Mouse (Mus musculus) ovary, adult 18-20 months (tissue): ENCODE measurements around the gene Pip4k2b.
"Not testable (repeated sequence)": the region's sequence is repeated elsewhere in the genome, so short reads cannot be mapped to it uniquely, and the experiment has no call there.

Experiments
- DNase-seq: peaks from one replicate; pipeline ENCODE4 v3.0.0; 2022; ENCODE audit warnings: low spot score, mixed read lengths

Pip4k2b gene

DNA sequence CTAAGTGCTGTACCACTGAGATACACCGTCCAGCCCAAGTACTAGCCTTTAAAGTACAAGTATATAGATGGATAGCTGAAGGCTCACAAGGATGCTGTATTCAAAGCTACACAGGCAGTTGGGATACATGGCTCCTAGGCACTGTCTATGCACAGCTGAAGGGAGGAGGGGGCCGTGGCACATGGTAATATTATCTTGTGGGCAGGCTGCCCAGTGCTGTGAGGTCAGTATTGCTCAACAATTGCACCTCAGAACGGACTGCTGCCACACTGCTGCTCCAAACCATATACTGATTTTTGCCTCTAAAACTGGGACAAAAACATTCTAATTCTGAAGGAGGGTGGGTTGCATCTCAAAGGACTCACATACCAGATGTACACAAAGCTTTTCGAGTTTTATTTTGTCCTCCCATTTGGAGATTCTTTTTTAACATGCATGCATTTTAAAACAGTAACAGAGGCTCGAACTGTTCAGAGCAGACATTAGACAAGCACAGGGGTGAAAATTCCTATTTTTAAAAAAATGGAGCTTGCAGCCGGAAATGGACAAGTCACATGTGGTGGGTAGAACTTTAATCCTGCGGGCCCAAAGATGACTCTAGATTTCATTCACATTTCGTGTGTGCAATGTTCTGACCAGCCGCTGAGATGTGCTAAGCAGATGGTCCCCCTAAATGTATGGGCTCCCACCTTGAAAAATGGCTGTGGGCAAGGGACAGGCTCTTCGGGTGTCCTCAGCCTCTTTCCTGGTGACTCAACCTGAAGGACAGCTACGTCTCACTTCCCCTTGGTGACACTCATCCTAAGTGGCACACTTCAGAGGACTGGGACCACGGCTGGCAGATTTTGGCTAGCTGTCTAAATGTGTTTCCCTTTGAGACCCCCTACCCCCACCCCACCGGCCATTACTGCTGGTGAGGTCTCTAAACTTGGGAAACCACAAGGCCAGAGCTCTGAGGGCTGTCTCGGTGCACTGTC is 29.4 kb downstream of the Pip4k2b start:
- DNase-seq, result no peak

DNA sequence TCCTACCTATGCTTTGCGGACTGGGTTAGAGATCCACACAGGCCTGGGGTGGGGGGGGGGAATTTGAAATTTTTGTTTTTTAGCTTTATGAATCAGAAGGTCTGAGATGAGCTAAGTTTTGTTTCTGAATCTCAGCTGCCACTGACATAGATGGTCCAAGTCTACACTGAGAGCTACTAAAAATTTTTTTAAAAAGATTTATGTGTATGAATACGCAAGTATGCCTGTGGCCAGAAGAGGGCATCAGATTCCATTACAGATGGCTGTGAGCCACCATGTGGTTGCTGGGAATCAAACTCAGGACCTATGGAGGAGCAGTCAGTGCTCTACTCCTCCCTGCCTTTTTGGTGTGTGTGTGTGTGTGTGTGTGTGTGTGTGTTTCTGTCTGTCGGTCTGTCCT is 30.1 kb downstream of the Pip4k2b start:
- DNase-seq, result no peak

DNA sequence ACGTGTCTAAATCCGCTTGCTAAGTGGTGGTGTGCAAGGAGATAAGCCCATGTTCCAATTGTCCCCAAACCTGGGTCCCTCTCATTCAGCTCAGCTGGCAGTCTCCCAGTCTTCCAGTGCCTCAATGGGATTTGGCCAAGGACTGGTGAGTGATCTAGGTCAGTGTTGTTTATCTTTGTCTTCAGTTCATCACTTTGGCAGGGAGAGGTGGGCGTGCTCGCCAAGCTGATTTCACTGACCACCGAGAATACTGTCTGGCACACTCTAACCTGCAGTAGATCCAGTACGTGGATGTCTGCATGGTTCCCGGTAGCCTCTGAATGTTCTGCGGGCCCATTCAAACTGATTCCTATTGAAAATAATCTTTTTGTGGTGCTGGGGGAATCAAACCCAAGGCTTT is 30.6 kb downstream of the Pip4k2b start:
- no peak for DNase-seq

GRCm38 (mm10) chr11:97712286-97712685 is 32.2 kb downstream of the Pip4k2b start:
- no peak for DNase-seq

DNA sequence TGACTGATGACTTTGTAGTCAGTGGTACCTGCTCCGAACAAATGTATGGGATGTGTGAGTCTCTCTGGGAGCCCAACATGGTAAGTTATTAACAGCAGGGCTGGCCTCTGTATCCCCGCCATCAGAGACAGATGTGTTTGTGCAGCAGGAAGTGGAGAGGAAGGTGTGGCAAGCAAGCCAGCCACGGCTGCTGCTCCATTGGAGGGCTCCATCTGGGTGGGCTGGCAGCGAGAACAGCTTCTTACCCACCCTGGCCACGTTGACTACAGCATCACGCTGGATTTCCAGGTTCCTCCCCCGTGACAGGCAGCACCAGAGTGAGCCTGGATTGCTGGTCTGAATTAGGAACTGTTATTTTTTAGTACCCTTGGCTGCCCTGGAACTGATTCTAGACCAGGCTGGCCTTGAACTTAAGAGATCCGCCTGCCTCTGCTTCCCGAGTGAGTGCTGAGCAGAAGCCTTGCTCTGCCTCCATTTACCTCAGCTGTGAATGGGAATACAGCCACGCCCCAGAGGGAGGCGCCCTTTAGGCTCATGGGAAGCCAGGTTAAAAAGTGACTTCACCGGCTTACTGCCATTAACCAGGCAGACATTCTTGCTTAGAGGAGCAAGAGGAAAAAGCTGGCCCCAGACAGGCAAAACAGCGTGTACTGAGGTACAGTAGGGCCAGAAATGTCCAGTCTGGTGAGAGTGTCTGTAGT is 33.2 kb downstream of the Pip4k2b start:
- no peak for DNase-seq

DNA sequence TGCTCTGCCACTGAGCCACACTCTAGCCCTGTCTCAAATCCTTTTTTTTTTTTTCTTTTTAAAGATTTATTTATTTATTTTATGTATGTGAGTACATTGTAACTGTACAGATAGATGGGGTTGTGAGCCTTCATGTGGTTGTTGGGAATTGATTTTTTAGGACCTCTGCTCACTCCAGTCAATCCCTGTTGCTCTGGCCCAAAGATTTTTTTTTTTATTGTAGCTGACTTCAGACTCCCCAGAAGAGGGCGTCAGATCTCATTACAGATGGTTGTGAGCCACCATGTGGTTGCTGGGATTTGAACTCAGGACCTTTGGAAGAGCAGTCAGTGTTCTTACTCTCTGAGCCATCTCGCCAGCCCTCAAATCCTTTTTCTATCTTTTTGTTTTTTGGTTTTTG is 34.4 kb downstream of the Pip4k2b start:
- not testable (repeated sequence) for DNase-seq

DNA sequence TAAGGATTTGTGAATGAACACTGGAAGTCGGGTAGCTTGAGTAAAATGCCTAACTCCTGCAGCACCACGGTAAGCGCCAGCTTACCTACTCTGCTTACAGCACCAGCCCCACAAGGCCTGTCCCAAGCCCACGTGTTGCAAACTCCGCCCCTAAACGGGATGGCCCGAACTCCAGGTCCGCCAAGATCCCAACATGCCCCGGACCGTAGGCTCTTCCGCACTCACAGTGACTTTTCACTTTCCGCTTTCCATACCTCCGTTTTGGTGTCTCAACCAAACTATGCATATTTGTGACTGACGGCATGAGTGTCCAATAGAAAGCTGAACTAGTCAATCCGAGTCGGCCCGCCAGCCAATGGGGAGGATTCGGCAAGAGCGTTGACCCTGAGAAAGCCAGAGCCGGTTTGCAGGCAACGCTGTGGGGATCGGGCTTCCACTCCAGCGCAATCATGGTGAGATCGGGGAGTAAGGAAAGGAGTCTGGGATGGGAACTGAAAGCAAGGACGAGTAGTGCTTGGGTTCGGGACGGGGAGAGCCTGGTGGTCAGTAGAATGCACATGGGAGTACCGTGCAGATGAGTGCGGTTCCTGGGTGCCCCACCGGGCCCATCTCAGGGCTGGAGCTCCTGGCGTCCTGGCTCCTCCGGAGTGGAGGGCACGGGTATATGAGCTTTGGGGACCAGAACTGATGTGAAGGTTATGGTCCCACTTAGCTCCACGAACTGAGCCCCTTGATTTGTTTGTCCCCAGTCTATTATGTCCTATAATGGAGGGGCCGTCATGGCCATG is 41.3 kb downstream of the Pip4k2b start, which contains the start of gene Psmb3:
Gene Psmb3, plus strand, starts transcription at position 361 of the 788 bp plus-strand sequence.
- peak; percentile 98 for DNase-seq

GRCm38 (mm10) chr11:97702393-97702745 is 42.1 kb downstream of the Pip4k2b start:
- DNase-seq, result peak; percentile 69

- DNase-seq, result no peak
Observed at GRCm38 (mm10) chr11:97701581-97702392, 42.7 kb downstream of the Pip4k2b start.

DNA sequence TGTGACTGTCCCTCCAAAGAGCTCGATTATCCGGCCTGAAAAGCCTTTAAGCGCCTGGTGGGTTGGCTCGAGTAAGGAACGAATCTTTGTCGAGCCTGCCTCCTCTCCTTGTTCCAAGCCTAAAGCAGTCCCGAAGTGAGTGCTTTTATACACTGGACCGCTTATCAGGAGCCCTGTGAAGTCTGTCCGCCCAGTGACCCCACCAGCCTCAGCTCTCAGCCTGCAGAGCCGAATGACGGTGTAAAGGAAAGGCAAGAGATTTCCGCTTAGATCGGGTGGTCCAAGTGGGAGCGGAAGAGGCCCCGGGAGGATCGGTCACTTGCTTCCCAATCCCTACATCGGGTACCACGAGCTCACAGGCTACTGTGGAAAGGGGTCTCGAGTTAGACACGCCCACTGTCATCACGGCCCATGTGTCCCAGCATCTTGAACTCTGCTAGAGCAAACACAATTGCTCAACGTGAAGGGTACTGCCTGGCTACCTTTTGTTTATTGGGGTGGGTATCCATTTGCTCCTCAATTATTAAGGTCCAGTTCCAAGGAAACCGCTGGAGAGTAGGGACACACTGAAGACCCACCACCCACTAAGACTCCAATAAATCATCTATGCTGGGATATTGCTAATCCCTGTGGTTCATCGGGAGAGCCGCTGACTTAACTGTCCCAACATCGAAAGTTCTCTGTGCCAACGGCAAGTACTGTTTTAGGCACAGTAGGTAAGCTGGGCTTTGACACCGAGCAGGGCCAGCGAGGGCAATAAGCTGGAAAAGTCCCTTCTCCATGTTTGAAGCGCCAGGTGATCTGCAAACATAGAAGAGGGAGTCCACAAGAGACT is 43.5 kb downstream of the Pip4k2b start:
- DNase-seq, result no peak

GRCm38 (mm10) chr11:97700003-97700745 is 44.3 kb downstream of the Pip4k2b start, which contains the start of gene Pcgf2:
Gene Pcgf2, minus strand, starts transcription at chr11:97700497.
- peak; percentile 72 for DNase-seq

DNA sequence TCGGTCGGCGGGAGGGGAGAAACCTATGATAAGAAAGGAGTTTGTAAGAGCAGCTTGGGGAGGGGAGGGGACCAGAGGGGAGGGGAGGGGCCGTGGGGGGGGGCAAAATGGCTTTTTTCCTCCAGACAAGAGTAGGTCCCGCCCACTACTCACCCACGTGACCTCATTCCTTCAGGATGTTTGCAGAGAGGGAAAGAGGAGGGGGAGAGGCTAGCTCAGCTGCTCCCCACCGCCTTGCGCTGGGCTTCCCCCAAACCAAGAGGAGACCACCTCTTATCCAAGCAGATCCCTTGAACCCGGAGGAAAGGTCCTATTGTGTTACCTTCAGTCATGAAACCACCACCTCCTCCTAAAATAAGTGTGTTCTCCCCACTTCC is 44.9 kb downstream of the Pip4k2b start:
- DNase-seq, result peak; percentile 81

- peak; percentile 72 for DNase-seq
Observed at GRCm38 (mm10) chr11:97698741-97699611, 45.5 kb downstream of the Pip4k2b start.

DNA sequence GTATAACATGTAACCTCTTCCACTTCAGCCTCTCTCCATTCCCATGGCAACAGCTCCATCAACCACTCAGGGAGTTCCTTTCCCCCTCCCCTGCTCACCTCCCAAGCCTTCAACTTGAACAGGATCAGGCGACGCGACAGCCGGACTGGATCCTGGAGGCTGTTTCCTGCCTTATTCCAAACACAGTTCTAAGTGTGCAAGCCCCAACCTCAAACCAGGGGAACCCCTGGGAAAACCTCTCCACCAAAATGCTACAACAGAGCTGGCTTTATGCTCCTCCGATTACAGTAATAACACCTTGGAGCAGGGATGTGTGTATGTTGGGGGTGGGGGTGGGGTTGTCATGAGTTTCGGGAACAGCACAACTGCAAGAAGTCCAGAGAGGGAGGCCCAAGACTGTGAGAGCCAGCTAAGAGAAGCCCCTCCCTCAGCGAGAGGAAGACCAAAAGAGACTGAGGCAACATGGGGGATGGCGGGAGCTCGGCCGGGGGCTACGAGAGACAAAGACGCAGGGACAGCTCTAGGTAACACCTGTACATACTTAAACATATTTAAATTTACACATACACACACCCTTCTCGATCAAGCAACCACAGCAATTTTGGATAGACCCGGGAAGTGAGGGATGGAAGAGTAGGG is 46.5 kb downstream of the Pip4k2b start:
- no peak for DNase-seq

DNA sequence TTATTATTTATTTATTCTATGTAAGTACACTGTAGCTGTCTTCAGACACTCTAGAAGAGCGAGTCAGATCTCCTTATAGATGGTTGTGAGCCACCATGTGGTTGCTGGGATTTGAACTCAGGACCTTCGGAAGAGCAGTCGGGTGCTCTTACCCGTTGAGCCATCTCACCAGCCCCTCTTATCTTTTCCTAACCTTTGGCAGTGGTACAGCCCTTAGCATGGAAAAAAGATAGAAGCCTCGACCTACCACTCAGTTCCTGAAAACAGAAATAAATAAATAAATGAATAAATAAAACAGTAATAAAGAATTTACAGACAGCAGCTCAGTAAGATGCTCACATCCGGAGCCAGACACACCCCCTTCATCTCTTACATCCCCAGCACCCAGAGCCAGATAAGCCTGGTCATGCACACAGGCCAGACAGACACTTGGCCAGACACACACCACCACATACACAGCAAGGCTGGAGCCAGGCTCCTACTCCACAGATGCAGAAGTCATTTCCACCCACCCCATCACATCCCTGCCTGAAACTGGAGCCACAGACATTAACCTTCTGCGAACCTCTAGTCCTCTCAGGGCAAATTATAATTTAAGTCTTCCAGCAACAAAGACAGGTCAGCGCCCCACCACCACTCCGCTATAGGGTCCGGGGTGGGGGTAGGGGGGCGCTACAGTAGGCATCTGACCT is 47.2 kb downstream of the Pip4k2b start:
- DNase-seq, result no peak

DNA sequence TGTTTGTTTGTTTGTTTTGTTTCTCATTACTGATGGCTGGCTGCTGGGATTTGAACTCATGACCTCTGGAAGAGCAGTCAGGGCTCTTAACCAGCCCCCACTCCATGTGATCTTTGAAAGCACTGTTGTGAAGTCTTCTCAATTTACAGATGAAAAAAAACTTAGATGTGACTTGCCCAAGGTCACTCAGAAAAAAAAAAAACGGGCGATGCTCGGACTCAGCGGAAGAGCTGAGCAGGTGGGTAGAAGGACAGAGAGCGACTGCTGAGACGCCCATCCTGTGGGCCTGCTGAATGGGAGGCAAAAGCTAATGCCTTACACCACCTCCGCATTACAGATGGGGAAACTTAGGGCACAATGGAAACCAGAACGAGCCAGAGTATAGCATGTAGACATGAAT is 47.8 kb downstream of the Pip4k2b start:
- DNase-seq, result no peak

GRCm38 (mm10) chr11:97695712-97696401 is 48.6 kb downstream of the Pip4k2b start:
- no peak for DNase-seq
